Mouse (Mus musculus) cerebellum, adult 8-10 months (tissue): ENCODE data around the gene Txndc15.

Experiments
- DNase-seq: peaks from one replicate; pipeline ENCODE4 v3.0.0; 2022

Txndc15 gene

GRCm38 (mm10) chr13:55732121-55732520 lies 17.7 kb downstream of the Txndc15 start:
- DNase-seq: no peak

DNA sequence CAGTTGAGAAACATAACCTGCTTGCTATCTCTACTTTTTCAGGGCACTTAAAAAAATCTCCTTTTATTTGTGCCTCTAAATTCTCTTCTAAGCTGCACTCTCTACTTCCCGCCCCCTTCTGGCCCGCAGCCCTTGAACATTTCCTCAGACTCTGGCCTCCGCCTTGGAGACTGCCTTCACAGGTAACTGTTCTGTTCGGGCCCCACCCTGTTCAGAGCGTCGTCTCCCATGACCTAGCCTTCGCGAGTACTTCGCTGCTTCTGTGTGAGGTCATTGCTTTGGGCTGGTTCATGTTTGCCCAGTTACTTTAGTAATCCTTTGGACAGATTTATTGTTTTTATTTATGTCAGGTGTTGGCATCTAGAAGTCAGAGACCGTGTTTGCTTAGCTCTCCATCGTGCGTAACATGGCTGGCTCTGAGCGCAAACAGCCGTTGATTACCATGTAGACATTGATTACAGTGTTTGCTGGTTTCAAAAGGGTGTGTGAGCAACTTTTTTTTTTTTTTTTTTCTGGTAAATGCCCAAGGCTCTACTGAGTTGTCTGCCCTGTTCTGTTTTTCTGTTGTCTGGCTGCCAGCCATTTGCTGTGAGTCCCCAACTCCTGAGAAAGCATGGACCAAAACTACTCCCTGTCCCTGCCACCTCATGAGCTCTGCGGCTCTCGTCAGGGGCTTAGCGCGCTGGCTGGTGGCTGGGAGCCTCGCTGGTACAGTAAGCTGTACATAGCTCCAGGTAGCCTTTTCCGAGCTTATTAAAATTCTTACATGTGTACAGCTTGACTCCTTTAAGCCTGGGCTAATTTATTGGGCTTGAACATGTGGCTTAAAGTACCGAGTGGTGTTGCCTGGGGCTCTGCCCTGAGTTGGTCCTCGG lies 19.4 kb downstream of the Txndc15 start:
- no peak for DNase-seq

DNA sequence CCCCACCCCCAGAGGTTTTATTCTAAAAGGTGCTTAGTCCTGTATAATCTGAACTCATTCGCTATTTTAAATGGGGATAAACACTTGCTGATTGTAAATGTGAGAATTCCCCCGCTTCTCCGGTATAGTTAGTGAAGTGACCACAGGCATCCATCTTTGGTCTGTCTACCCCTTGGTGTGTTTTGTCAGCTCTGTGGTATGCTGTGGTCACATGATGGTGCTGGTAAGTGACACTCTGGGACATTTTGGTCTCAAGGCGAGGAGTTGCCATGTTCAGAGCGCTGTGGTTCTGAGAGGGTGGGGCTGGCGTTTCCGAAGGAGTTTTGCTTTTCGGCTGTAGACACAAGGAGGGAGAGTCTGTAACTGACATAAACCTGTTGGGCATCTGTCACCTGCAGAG lies 23.4 kb downstream of the Txndc15 start:
- no peak for DNase-seq

- DNase-seq: no peak
Measured at GRCm38 (mm10) chr13:55742306-55742705, 27.9 kb downstream of the Txndc15 start.

DNA sequence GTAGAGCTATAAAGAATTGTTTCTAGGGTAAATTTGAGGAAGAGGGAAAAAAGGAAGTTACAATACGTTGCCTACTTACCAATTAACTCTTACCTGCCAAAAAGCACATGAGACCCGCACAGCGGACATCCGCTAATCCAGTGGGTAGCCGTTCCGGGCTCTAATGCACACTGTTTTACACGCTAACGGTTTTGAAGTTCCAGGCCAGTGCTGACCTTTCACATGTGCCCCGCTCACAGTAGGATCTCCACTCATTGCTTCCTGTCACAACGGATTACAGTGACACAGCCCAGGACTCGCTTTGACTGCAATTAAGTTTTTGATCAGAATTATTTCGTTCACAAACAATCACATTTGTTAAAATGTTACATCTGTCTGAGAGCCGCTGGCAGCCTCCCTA lies 39.9 kb downstream of the Txndc15 start:
- DNase-seq: no peak

- no peak for DNase-seq
Measured at GRCm38 (mm10) chr13:55756789-55757188, 42.3 kb downstream of the Txndc15 start.

DNA sequence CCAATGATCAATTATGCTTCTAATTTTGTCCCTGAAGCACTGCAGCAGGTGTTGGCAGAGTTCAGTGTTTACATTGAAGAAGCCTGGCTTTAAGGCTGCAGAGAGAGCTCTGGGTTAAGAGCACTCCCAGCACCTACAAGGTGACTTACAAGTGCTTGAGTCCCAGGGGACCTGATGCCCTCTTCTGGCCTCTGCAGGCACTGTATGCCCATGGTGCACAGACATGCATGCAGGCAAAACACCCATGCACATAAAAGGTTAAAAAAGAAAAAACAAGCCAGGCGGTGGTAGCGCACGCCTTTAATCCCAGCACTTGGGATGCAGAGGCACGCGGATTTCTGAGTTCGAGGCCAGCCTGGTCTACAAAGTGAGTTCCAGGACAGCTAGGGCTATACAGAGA lies 43.2 kb downstream of the Txndc15 start:
- DNase-seq: no peak

GRCm38 (mm10) chr13:55760576-55760975 lies 46.1 kb downstream of the Txndc15 start:
- DNase-seq: no peak

DNA sequence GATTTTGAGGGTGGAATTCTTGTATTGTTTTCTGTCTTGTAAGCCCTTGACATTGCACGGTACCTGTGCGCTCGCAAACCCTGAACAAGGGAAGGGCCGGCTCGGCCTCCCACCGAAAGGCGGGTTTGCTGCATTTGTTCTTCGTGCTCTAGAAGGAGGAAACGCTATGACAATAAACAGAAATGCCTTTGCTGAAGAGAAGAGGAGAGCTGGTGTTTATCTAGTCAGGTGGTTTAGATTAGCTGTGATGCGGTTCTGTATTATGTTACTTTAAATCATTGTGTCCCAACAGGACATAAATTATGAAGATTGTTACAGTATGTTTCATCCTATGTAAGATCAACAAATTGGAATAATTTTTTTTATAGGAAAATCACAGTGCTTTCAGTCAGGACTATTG lies 47.0 kb downstream of the Txndc15 start:
- no peak for DNase-seq

GRCm38 (mm10) chr13:55774352-55774751 lies 59.9 kb downstream of the Txndc15 start:
- DNase-seq: no peak

DNA sequence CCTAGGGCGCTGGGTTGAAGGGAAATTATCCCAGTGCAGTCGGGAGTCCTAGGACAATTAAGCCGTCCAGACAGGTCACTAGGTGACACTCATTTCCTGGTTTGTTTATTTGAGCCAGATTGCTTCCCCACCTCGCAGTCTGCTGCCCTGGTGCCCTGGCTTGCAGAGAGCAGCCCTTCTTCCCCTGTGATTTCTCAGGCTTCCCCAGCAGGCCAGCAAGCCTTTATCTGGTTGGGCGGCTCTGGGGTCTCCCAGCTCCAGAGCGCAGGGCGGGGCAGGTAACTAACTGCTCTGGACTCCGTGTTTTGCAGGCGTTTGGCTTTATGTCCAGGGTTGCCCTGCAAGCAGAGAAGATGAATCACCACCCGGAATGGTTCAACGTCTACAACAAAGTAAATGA lies 60.6 kb downstream of the Txndc15 start:
- no peak for DNase-seq
